Mouse (Mus musculus) cerebellum, adult (tissue): ENCODE results near the gene Zfp260.

Experiments used
- ATAC-seq: cut with Nextera tagmentation; 2 replicates; pipeline ENCODE4 v1.9.2; 2017; ENCODE audit warnings: mild to moderate bottlenecking, moderate library complexity, mixed read lengths; ENCODE audit not compliant: insufficient number of reproducible peaks, low FRiP score, low TSS enrichment

The Zfp260 gene

DNA sequence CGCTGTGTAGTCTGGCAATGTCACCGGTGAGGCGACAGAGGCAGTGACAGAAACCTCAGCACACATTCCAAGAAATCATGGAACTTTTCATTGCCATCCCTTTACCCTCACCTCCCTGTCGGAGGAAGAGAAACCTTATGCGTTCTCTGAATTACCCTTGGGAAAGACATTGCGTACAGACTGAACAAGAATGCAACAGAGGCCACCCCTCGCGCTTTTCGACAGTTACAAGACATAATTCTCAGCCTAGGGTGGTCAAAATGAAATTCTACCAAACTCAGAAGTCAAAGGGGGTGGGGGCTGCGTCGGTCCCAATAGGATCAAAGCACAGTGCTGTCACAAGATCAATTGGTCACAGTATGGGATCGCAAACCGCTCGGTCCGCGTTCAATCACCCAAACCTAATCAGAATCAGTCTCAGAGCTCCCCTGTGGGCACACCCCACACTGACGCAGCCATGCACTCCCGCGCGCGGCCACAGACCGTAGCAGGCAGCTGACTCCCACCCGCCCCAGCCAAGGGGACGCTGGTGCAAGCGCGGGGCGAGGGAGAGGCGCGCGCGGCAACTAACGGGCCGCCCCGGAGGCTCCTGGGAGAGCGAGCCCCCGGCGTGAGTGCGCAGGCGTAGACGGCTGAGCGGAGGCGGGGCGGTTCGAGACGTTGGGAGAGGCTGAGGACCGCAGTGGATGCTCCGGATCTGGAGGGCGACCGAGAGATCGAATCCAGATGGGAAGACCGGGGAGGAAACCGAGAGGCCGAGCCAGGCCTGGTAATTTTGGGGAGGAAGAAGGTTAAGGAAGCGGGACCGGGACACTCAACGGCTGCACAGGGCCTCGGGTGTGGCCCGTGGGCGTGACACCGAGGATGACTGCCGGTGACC is 27.0 kb downstream of the Zfp260 start, which contains the start of gene Zfp382:
Gene Zfp382 (plus strand): TSS at position 635 of the 880 bp plus-strand sequence.
- ATAC-seq, result peak; percentile 93

DNA sequence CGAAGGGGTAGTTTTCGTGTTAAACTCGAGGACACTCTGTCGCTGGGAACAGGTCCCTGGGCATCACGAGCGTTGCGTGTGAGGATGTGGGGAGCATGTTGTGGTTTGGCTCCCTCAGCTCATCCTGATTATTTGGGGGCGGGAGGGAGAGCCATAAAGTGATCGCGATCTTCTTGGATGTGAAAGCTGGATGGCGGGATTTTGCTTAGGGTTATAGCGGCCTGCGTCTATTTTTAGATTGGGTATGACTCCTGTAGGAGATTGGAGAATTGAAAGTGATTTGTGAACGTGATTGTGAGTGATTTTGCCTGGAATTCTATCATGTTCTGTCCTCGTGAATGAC is 27.6 kb downstream of the Zfp260 start:
- no peak for ATAC-seq

DNA sequence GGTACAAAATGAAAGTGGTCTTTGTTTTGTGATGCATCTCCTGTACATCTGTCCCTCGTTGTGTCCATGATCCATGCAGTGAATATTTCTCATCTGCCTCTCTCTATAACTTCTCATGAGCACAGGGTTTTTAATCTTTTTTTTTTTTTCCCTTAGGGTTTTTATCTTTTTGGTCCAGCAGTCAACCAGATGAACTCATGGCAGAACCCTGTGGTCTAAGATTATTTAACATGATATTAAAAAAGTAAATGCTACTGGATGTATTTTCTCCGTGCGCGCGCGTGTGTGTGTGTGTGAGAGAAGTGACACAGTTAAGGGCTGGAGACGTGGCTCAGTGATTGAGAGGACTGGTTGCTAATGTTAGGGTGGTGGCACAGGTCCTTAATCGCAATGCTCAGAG is 35.3 kb downstream of the Zfp260 start:
- no peak for ATAC-seq

DNA sequence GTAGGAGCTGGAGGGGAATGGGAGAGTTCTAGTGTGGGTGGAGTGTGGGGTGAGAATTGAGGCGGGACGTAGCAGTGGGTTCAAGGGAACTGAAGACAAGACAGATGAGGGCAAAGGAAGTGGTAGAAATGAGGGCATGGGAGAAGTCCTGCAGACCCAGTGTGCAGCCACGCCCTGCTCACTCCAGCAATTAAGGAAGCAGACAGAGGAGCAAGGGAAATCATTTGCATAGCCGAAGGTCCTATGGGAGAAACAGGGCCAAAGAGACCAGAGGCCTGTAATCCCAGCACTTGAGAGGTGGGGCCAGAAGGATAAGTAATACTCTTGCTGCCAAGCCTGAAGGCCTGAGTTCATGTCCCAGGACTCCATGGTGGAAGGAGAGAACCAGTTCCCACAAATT is 37.8 kb downstream of the Zfp260 start:
- ATAC-seq, result no peak

DNA sequence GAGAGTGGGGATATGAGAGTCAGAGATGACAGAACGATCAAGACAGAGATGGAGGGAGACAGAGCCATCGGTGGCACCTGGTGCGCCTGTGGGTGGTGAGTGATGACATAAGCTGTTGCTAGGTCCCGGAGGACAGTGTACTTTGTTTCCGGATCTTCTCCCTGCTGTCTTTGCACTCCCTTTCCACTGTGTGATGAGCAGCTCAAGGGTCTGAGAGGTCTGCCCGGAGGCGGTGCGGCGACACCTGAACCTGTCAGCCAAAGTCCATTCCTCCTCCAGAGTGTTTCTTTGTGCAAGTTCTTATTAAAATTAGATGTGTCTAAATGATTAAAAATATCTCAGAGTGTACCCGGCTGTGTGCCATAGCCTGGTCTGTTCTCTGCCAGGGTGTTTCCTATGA is 42.2 kb downstream of the Zfp260 start:
- ATAC-seq, result no peak

DNA sequence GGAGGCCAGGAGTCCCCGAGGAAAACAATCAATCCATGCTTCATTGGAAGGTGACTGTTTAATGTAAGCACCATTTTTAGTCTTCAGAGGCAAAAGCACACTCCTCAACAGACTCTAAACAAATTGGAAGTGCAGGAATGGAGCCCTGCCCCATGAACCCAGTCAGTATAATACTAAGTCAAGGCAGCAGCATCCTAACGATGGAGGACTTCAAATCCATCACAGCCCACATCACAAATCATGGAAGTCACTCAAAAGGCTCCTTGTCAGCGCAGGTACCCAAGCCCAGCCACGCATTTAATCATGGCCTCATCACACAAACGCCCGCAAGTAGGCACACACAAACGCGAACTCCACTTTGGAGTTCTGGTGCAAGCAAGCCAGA is 48.6 kb downstream of the Zfp260 start:
- ATAC-seq, result no peak

DNA sequence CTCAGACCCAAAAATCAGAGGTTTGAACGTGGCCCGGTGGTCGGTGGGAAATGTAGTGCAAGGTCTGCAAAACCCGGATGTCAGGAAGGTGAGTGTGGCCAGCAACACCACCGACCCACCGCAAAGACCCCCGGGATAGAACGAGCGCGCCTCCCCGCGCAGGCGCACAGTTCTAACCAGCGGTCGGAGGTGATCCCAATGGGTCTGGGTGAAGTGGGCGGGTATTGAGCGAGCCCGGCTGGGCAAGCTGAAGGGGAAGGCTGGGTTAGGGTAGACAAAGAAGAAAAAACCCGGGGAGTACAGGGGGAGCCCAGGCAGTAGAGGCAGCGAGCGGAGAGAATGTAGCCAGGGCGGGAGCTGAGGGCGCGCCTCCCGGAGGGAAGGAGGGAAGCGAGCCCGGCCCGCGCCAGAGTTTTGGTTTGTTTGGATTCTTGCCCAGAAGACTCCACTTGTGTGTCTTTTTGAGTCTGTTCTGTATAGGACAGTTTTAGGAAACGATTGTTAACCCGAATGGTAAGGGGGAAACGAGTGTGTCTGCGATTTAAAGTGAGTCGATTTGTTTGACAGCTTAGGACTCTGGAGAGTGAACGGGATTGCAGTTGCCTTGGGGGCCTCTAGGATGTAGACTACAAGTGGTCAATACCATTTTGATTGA is 49.1 kb downstream of the Zfp260 start:
- no peak for ATAC-seq

DNA sequence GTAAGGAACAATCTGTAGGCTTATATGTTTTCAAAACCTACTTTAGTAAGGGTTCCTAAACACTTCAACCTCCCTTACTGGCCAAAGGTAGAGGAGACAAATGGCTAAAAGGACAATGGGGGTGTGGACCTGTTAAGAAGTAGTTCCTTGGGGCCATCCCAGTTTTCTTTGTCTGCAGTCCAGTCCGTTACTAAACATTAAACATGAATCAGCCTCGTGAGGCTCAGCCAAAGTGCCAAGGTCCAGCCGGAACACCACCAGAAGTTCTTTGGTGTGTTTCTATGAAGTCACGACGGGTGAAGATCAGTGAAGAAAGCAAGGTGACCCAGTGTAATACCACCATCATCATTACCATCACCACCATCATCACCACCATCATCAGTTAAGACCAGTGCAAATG is 52.4 kb downstream of the Zfp260 start:
- no peak for ATAC-seq

DNA sequence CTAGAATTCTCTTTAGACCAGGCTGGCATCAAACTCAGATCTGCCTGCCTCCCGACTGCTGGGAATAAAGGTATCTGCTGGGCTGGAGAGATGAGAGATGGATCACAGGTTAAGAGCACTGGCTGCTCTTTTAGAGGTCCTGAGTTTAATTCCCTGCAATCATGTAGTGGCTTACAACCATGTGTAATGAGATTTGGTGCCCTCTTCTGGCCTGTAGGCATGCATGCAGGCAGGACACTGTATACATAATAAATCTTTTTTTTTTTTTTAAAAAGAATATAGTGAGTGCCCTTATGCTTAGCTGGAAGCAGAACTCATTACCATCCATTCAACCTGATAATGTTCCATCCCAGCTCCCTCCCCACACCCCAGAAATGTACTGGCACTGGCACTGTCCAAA is 59.5 kb downstream of the Zfp260 start:
- no peak for ATAC-seq

DNA sequence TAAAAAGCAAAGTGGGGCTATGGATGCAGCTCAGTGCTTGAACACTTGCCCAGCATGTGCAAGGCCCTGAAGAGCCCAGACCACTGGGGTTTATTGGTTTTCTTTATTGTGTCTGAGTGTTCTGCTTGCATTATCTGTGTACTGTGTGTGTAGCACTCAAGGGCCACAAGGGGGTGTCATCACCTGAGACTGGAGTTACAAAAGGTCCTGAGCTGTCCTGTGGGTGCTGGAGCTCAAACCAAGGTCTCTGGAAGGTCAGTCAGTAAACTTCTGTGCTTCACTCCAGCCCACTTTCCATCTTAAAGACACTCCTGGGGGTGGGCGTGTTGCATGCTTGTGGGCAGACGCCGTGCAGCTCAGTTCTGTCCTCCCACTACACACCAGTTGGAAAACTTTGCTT is 60.9 kb downstream of the Zfp260 start:
- ATAC-seq, result no peak
